Mouse (Mus musculus) layer of hippocampus, postnatal 25 days (tissue): ENCODE data around the gene Gipc3. TPM values are rescaled to one million over a fixed set of nuclear protein-coding genes. Genes with fewer than 3 reads are reported as not detected.

Experiments
- DNase-seq, 2 experiments: peaks; one replicate each; pipeline ENCODE4 v3.0.0; 2022; ENCODE audit warnings: mixed read lengths in 2 of 2, low spot score in 1 of 2; ENCODE audit errors: extremely low spot score in 1 of 2
- total RNA-seq, 2 experiments: library from RNA; stranded (reverse); gene quantifications; 2 replicates each; pipeline ENCODE4 v1.2.3; 2021

Gene Gipc3
- total RNA-seq, 2 experiments from 2014 or later = 1.6 to 1.9 TPM

DNA sequence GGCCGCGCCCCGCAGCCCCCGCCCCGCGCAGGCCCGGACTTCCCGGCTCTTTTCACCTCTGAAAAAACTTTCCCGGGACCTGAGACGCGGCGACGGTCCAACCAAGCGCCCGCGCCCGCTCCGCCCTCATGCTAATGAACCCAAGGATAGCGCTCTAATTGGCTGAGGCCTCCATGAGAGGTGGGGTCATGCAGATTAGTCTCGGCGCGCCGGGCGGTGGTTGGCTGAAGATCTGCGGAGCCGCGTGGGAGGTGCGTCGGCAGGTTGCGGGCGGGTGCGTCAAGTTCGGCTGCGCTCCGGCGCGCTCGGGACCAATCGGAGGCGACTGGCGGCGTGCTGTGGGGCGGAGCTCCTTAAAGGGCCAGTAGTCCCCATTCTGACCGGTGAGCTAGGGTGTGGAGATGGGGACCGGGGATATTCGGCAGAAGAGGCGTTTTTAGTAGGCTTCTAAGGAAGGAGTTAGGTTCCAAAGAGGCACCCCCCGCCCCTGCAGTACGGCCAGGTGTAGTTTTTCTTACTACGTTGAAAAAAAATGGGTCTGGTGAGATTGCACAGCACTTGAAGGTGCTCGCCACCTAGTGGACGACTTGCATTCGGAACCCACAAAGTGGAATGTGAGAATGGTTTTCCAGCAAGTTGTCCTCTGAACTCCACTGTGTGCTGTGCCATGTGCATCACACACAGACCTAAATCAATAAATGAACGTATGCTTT is 7.4 kb upstream of the Gipc3 start, which contains the start of gene Hmg20b:
Gene Hmg20b (minus strand): TSS at position 130 of the 713 bp plus-strand sequence.
- peak; percentile 98 for DNase-seq

DNA sequence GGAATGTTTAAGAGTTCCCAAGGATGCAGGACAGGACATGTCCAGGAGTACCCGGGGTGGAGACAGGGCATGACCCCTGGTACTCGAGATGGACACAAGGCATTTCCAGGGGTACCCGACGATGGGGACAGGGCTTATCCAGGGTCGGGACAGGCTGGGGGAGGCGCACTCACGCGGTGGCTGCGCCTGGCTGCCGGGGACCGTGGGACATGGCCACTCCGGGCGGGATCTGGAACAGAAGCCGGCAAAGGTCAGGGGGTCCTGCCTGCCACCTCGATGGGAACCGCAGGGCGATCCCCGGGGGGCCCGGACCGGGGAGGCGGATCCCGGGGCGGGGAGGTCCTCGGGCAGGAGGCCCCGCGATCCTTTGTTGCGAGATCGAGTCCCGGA is 6.9 kb upstream of the Gipc3 start:
- DNase-seq = no peak

DNA sequence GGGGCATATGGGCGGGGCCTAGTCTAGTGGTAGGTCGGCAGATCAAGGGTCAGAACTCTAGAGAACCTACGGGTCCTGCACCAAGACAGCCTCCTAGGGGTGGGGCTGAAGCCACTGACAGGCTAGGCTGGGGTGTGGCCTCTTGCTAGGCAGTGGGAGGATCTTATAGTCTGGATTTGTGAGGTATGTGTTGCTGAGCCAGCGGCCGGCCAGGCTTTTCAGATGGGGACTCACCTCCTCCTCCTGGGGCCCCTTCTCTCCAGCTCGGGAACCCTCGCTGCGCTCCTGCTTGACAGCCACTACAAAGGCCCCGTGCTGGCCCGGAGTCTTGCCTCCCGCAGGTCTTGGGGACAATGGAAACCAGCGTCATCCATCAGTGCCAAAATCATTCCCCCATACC is 6.1 kb upstream of the Gipc3 start:
- DNase-seq = no peak

DNA sequence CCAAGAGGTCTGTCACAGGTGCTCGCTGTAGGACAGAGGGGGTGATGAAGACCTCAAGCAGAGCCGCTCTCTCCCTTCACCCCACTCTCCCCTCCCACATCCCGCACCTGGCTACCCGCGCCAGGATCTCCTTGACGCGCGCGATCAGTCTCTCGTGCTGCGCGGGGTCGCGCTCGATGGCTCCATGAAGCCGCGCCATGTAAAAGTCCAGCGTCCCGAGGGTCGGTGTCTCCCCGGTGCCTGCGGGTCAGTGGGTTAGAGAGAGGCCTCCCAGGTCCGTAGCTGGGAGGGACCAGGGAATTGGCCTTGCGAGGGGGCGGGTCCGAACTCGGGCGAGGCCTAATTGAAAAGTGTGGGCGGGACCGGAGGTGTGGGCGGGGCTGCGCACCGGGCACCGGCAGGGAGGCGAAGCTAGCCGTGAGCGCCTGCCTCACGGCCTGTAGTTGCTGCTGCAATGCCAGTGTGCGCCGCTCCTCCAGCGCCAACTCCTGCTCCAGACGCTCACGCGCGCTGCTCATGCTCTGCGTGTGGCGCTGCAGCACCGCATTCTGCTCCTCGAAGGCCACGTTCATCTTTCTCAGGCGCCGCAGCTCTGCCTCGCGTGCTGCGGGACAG is 3.5 kb upstream of the Gipc3 start:
- no peak for DNase-seq

DNA sequence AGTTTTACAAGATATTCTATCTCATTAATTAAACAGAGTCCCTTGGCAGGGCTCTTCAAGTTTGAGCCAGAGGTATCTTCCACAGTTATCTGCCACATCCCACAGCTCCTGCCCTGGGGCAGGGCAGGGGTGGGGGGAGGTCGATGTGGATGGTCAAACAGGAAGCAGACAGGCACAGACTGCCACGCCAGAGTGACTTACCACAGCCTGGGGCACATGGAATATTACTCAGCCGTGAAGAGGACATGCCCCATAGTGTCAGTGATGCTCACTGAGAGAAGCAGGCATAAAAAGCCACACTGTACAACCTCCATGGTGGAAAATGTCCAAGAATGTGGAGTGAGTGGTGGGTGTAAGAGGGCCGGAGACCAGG is 2.1 kb upstream of the Gipc3 start:
- DNase-seq = no peak

DNA sequence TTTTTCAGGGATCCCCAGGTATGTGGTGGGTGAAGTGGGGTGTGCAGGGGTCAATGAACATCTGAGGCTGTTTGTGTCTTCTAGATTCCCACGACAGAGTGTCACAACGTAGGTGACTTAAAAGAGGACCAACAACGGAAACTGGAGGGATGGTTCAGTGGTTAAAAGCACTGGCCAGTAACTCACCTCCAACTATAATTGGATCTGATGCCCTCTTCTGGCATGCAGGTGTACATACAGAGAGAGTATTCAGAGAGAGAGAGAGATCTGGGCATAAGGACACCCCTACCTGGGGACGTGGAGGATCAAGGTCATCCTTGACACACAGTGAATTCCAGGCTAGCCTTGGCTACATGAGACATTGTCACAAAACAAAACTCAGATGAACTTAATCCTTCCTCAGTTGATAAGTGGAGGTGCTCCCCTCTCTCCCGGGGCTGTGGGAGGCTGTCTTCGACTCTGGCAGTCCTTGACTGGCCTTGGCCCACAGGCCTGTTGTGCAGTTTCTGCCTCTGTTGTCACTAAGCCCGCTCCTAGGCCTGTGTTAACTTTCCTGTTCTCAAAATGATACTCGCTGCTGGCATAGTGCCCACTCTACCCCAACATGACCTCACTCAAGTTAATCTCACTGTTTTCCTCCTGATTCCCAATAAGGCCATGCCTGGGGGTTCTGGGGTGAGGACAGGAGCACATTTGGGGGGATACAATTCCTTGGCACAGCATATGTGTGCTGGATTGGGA is 1.5 kb upstream of the Gipc3 start:
- DNase-seq = no peak

DNA sequence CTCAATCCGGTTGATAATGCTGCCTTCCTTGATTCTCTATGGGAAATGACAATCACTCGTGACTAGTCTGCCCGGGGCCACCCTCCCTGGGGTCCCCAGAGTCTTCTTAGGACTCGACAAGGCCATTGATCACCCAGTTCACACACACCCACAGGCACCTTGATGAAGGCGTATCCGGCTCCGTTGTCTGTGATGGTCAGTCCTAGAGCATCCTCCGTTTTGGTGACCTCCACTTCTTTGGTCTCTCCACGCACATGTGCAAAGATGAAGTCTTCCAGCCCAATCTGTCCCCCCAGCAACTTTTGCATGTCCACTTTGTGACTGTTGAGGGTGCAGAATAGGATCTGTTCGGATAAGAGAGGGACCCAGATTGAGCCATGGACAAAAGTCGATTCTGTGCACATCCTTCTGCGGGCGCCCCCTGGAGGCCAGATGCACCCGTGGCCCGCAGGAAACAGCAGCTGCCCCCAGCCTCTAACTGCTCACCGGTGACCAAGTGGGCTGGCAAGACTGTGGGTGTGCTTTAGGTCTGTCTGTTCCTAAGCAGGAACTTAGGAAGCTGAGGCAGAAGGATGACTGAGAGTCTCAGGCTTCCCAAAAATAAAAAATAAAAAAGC is 1.6 kb downstream of the Gipc3 start:
- peak in 1 of 2 experiments; percentile 76 for DNase-seq

DNA sequence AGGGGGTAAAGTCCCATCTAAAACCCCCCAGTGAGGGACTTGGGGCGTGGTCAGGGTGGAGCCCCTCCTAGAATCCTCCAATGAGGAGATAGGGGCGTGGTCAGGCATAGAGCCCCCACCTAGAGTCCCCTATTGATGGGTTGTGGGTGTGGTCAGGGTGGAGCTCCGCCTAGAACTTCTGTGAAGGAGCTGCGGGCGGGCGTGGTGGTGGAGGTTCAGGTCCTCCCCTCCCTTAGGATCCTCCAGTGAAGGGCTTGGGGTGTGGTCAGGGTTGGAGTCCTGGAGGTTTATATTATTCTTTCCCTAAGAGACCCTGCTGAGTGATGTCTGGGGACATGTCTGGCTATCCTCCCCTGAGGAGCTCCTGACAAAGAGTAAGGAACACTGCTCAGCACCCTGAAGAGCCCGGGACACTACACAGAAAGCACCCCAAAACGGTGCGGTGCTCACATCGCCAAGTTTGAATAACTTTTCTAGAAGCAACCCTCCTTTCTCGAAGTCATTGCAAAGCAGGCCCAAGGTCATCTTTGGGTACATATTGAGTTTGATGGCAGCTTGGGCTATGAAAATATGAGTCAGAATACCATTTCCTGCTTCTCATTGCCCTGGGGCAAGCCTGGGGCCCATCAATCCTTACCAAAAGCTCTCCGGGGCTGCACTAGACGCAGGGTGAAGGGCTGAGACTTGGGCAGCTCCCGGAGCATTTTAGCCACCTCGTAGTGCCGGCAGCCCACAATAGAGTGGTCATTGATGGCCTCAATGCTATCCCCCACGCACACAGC is 2.3 kb downstream of the Gipc3 start:
- no peak for DNase-seq

DNA sequence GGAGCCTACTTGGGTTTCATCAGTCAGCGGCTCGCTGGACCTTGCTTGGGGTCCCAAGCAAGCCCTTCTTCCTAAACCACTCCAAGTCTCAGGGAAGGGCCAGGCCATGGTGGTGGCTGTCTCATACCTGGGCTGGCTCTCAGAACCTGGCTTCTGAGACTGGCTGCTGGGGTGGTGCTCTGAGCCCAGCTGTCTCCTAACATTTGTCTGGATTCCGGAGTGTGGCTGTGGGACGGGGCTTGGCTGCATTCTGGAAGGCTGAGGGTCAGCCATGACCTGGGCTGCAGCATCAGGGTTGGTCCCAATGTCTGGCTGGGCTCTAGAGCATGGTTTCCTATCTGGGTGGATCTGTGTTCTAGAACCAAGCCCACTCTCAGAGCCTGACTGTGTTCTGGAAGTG is 6.5 kb downstream of the Gipc3 start:
- no peak for DNase-seq

DNA sequence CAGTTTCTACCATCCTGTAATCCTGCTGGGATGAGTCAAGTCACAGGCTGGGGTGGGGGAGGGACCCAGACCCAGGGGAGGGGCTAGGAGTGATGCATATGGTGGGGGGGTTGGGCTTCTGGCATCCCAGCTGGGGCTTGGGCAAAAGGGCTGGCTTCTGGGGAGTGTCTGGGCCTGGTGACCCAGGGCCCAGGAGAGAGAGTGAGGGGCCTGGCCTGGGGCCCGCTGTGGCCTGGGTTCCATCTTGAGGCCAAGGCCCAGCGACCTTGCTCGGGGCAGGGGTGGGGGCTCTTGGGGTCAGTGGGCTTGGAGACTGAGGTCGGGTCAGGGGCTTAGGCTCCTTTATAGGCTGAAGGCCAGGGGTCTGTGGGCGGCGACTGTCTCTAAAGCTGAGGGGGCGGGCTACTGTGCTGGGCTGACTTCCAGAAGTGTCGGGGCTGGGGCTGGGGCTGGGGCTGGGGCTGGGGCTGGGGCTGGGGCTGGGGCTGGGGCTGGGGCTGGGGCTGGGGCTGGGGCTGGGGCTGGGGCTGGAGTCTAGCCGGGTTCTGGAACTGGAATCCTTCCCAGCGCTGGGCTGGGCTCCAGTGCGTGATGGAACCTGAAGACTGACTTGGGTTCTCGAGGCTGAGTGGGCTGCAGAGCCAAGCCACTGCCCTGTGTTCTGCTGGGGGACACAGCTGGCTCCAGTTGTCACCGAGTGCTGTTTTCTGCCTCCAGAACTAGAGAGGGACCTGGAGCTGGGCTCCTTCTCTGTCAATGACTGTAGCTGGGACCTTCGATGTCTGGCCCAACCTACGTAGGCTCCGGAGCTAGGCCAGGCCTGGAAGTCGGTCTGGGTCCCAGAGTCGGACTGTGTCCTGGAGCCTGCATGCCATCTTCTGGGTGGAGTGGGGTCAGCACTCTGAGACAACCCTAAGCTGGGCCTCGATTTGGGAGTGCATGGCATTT is 7.4 kb downstream of the Gipc3 start:
- DNase-seq = no peak

DNA sequence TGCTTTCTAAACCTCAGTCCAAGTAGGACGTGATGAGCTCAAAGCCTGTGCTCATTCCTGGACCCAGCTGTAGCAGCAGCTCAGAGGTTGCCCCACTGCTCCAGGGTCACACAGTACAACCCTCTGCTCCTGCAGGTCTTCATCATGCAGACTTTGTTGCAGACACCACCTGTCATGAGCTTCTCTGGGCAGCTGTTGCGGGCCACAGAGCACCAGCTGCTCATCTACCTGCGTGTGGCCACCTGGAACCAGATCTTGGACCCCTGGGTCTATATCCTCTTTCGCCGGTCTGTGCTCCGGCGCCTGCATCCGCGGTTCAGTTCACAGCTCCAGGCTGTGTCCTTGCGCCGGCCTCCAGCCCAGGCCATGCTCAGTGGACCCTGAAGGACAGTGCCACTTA is 8.7 kb downstream of the Gipc3 start:
- DNase-seq = no peak

DNA sequence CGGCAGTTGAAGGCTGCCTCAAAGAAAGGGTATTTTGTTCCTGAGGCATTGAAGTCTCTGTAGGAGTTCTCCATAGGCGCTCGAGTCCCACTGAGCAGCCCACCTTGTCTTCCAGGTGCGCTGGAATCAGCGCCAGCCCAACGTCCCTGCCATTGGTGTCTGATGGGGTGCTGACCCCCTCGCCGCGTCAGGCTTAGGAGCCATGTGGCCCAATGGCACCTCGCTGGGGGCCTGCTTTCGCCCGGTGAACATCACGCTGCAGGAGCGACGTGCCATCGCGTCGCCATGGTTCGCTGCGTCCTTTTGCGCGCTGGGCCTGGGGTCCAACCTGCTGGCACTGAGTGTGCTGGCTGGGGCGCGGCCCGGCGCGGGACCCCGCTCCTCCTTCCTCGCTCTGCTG is 10.8 kb downstream of the Gipc3 start:
- DNase-seq = no peak

DNA sequence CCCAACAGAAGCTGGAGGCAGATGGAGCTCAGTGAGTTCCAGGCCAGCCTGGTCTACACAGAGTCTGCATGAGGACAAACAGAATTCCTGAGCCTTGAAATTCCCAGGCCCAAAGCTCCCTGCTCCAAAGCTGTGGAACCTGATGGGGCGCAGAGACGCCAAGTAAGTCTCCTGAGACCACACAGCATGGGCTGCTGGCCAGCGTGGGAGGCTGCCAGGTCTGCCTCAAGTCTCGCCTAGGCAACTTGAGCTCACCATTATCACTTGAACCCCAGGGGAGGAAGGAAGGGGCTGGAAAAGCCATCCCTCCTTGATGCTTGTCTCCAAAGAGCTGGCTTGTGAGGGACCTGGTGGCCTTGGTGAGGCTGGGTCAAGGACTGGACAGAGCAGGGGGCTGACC is 13.1 kb downstream of the Gipc3 start:
- no peak for DNase-seq

DNA sequence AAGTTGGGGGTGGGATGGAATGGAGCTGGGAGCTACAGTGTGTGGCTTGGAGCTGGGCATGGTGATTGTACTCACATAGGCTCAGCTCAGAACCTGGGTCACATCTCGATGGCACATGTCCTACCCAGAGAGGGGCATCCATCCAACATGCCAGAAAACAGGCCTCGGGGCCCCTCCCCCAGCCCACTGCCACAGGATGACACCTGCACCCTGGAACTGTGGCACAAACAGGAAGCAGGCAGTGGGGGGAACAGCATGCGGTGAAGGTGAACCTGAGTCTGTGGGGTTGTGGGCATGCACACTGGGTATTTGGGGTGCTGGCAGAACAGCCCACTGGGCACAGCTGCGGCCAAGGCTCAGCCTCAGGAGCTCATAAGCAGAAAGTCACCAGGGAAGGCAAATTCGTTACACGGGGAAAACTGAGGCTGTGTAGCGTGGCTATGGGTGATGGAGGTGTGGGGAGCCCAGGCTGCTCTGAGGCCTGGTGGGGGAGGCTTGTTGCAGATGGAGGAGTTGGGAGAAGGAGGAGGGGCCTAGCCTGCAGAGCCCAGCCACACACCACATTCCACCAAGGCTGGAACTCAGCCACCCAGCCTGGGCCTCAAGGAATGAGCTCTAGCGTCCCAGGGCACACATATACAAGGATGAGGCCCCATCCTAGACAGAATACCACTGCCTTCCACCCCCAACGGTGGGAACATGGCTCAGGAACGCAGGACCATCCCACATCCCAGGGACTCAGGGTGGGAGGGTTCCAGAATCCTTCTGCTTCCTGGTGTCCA is 13.7 kb downstream of the Gipc3 start:
- DNase-seq = no peak

DNA sequence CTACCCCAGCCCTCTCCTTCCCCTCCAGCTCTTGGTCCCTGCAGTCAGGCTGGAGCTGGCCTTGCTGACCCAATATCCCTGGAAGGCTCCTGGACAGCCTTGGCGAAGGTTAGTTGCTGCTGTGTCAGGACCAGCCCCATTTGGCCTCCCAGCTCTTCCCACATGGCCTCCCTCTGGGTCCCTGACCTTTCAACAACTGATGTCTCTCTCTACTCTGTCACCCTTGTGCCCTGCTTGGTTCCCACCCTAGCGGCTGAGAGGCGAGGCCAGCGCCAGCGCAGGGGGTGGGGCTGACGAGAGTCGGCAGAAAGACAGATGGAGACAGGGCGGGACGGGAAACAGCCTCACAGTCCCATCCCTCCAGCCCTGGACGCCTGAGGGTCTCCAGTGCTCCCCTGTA is 14.7 kb downstream of the Gipc3 start, which contains the start of gene Tbxa2r:
Gene Tbxa2r (plus strand): TSS at position 346 of the 400 bp plus-strand sequence.
- no peak for DNase-seq

DNA sequence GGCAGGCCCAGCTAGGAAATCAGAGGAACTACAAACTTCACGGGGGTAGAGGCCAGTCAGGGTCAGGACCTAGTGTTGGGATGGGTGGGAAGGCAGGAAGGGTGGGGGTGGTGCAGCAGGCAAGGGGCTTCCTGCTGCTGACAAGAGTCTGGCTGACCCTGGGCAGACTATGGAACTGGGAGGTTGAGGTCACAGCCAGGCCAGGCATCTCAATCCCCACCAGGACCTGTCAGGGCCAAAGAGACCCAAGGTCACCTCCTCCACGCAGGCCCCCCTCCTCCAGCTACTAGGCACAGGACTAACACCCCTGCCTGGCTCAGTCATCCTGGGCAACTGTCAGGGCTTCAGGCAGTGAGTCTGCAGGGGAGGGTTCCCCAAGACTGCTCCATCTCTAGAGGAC is 15.1 kb downstream of the Gipc3 start:
- DNase-seq = no peak

DNA sequence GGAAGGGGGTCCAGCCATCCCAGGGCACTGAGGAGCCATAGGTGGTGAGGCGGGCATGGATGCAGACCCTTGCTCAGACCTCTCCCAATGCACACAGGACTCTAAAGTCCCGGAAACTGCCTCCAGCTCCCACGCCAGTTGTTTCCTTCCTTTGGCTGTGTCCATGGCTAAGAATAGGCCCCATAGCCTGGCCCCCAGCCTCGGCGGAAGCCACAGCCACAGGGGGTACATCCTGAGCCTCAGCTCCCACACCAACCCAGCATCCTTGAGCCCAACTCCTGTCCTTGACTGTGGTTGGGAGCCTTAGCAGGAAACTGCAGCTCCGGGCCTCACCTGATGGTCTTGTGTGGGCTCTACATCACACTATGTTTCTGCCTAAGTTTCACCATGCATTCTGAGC is 16.2 kb downstream of the Gipc3 start:
- no peak for DNase-seq

DNA sequence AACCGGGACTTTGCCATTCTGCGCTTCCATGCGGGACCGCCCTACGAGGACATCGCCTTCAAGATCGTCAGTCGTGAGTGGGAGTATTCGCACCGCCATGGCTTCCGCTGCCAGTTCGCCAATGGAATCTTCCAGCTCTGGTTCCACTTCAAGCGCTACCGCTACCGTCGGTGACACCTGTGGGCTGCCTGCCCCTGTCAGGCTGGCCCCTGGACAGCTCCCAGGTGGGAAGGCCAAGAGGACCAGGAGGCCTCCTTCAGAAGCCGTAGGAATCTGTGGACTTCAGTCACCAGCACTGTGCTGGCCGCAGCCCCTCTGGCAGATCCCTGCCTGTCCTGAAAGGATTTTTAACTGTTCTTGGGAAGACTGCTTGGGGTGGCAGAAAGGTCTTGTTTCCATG is 17.3 kb downstream of the Gipc3 start:
- DNase-seq = no peak

DNA sequence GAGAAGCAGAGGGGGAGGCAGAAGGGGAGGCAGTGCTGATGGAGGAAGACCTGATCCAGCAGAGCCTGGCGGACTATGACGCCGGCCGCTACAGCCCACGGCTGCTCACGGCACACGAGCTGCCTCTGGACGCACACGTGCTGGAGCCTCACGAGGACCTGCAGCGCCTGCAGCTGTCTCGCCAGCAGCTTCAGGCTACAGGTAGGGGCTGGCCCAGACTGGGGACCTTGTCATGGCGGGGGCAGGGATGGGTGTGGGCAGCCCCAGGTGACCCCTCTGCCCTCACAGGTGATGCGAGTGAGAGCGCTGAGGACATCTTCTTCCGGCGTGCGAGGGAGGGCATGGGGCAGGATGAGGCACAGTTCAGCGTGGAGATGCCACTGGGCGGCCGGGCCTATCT is 17.9 kb downstream of the Gipc3 start:
- no peak for DNase-seq
